8 mouse cellular contexts compared by ENCODE assay signal in genomic region chr1:86528571-86529180, GRCm38 (mm10). TPM values are rescaled to one million over a fixed set of nuclear protein-coding genes. Genes with fewer than 3 reads are reported as not detected.
A peak's percentile ranks its signal among the peaks of the same experiment; 100 is the strongest.
DNase-seq lines count a peak whose midpoint lies in the region; ATAC-seq lines count a peak whose summit lies in the region.

No protein-coding gene starts in this region.

- peak overlapping the region; percentile 100 for H3K9ac ChIP-seq in heart, embryonic 13.5 days

- no peaks in the 10 kb centered on the region for H3K9me3 ChIP-seq in heart, embryonic 13.5 days

- peaks cover 48% of the 10 kb centered on the region for H3K4me1 ChIP-seq in heart, embryonic 13.5 days

- H3K36me3 ChIP-seq in heart, embryonic 13.5 days, result peaks cover 28% of the 10 kb centered on the region
- peaks cover 9% of the 10 kb centered on the region for H3K36me3 ChIP-seq in splenic B cell, adult 2 months (ENCODE audit: control insufficient read depth, insufficient read depth, low read length, poor library complexity, severe bottlenecking)

- DNase-seq in A20 (ENCODE audit: low read depth, low spot score), result peak; percentile 63
- DNase-seq in MN1 (ENCODE audit: low spot score), result peak; percentile 83
- DNase-seq in cerebellum, postnatal 36 days, result peak; percentile 74 to 75
- DNase-seq in kidney, postnatal 10 days, result peak; percentile 77
- DNase-seq in lung, postnatal 10 days, result peak; percentile 75
- DNase-seq in splenic B cell, adult 2 months (ENCODE audit: low read depth, low spot score), result peak; percentile 65
- DNase-seq in frontal cortex, postnatal 14 days (ENCODE audit: low spot score in 2 of 2), result no peak

- H3K27ac ChIP-seq in heart, embryonic 13.5 days (replicated peaks), result peak overlapping the region; percentile 100

- H3K4me3 ChIP-seq in heart, embryonic 13.5 days, result peak overlapping the region; percentile 99

- peak overlapping the region; percentile 94 for H3K4me2 ChIP-seq in heart, embryonic 13.5 days

- no peak for ATAC-seq in heart, embryonic 13.5 days (ENCODE audit: extremely low read depth, insufficient number of reproducible peaks, low FRiP score, low TSS enrichment)

- WGBS in heart, embryonic 13.5 days, result under 1% methylated on average over 15 of the region's 15 CpGs

- H3K27me3 ChIP-seq in heart, embryonic 13.5 days (replicated peaks), result no peaks in the 10 kb centered on the region
- no peaks in the 10 kb centered on the region for H3K27me3 ChIP-seq in splenic B cell, adult 2 months (ENCODE audit: control insufficient read depth, insufficient read depth, low read length, poor library complexity, severe bottlenecking)

RNA-seq across cellular contexts. Expression of gene Ptma, which starts 2.1 kb away (rescaled TPM):
- polyA plus RNA-seq in heart, embryonic 13.5 days (2015; fragmentation: Nextera tagmentation; extraction: Ambion mirVana), result 929 and 934 TPM in 2 replicates

RNA-seq across cellular contexts. Expression of gene Pde6d, which starts 53.8 kb away (rescaled TPM):
- 60.4 and 66.9 TPM in 2 replicates for polyA plus RNA-seq in heart, embryonic 13.5 days (2015; fragmentation: Nextera tagmentation; extraction: Ambion mirVana)

RNA-seq across cellular contexts. Expression of gene Cops7b, which starts 54.0 kb away (rescaled TPM):
- polyA plus RNA-seq in heart, embryonic 13.5 days (2015; fragmentation: Nextera tagmentation; extraction: Ambion mirVana), result 26.9 and 28.2 TPM in 2 replicates

Comparison
In these comparisons a context has a peak if more than half of its experiments do, and no peak if none do; other contexts are left out.
1. DNase-seq: peak in A20 (single experiment), MN1 (single experiment), cerebellum, postnatal 36 days (2 of 2), kidney, postnatal 10 days (single experiment), lung, postnatal 10 days (single experiment) and splenic B cell, adult 2 months (single experiment); none in frontal cortex, postnatal 14 days (0 of 2).